Mouse (Mus musculus) heart, adult 2 months (tissue): ENCODE results near the gene Tmem132b. TPM values are rescaled to one million over a fixed set of nuclear protein-coding genes. Genes with fewer than 3 reads are reported as not detected.

Experiments
- DNase-seq, 2 experiments: peaks; one replicate each; pipeline ENCODE4 v3.0.0; 2021
- H3K27ac ChIP-seq: fragments of 200-600 bp; 2 replicates; pipeline ENCODE4 v1.8.1; 2022
- H3K27me3 ChIP-seq: fragments of 200-500 bp; 2 replicates; pipeline ENCODE4 v1.6.1; 2012; ENCODE audit warnings: mild to moderate bottlenecking, low read length, inconsistent platforms, mixed read lengths; ENCODE audit not compliant: control insufficient read depth, insufficient read depth
- H3K36me3 ChIP-seq: fragments of 200-500 bp; 2 replicates; pipeline ENCODE4 v1.6.1; 2012; ENCODE audit warnings: low read length, inconsistent platforms; ENCODE audit not compliant: control insufficient read depth, insufficient read depth
- H3K4me1 ChIP-seq: fragments of 200-500 bp; 2 replicates; pipeline ENCODE4 v1.6.1; 2011; ENCODE audit warnings: low read length; ENCODE audit not compliant: control insufficient read depth, insufficient read depth
- H3K4me3 ChIP-seq: fragments of 200-600 bp; 2 replicates; pipeline ENCODE4 v1.8.1; 2022
- H3K79me2 ChIP-seq: fragments of 200-500 bp; replicated peaks from 2 replicates; pipeline ENCODE4 v1.6.1; 2012; ENCODE audit warnings: mild to moderate bottlenecking, inconsistent platforms, low read length, moderate library complexity, mixed read lengths; ENCODE audit not compliant: control insufficient read depth, insufficient read depth
- H3K9ac ChIP-seq: fragments of 200-500 bp; 2 replicates; pipeline ENCODE4 v1.6.1; 2012; ENCODE audit warnings: low read depth, mild to moderate bottlenecking, control low read depth, inconsistent platforms, low read length, mixed read lengths
- CTCF ChIP-seq: fragments of 200-600 bp; IDR thresholded peaks from 2 replicates; pipeline ENCODE4 v1.8.1; 2022; ENCODE audit warnings: antibody characterized with exemption, mild to moderate bottlenecking, moderate library complexity
- EP300 ChIP-seq: fragments of 200-500 bp; IDR thresholded peaks from 2 replicates; pipeline ENCODE4 v1.6.1; 2011; ENCODE audit warnings: low read depth, low read length, control low read depth; ENCODE audit not compliant: insufficient read depth
- POLR2A ChIP-seq: fragments of 200-500 bp; IDR thresholded peaks from 2 replicates; pipeline ENCODE4 v1.6.1; 2011; ENCODE audit warnings: mild to moderate bottlenecking, low read depth, low read length, control low read depth; ENCODE audit not compliant: insufficient read depth
- WGBS: fragments of 180-500 bp; shearing (Covaris S2); methylation state at CpG from one replicate; pipeline ENCODE4 v1.1.7; 2018; 5-methylcytosine and 5-hydroxymethylcytosine counted together
- intact Hi-C: fragments of 180-260 bp; cut with DNase I; formaldehyde crosslinking; loops from one replicate; pipeline ENCODE4 v1.15.1; 2025
- polyA plus RNA-seq: library from polyadenylated mRNA; depleted of rRNA; stranded (reverse); fragments of >200 nt; gene quantifications from 2 replicates; pipeline ENCODE4 v1.2.3, GENCODE M21; 2012
- total RNA-seq, 2 experiments: library from RNA; stranded (reverse); gene quantifications; 2 replicates each; pipeline ENCODE4 v1.2.3; 2021

Tmem132b gene
- total and polyA plus RNA-seq, 3 experiments: not detected

GRCm38 (mm10) chr5:125546293-125546692 is 14.7 kb downstream of the Tmem132b start:
- intact Hi-C loops: no loop called here
- H3K79me2 ChIP-seq: no peaks in the 10 kb centered on the region

GRCm38 (mm10) chr5:125549750-125550489 is 18.3 kb downstream of the Tmem132b start:
- no peak for DNase-seq
- 21% methylated on average over 11 of the region's 11 CpGs for WGBS
- H3K27me3 ChIP-seq: peaks cover 8% of the 10 kb centered on the region; the same call in 1 of the 2 replicates
- no peaks in the 10 kb centered on the region for H3K4me1 ChIP-seq
- intact Hi-C loops: no loop called here
- no peak overlapping the region for H3K27ac ChIP-seq
- no peak overlapping the region for H3K9ac ChIP-seq
- no peak for TF ChIP-seq CTCF
- no peak for TF ChIP-seq EP300
- no peak for TF ChIP-seq POLR2A
- no peaks in the 10 kb centered on the region for H3K79me2 ChIP-seq
- no peaks in the 10 kb centered on the region for H3K36me3 ChIP-seq
- H3K4me3 ChIP-seq: no peak overlapping the region

More at GRCm38 (mm10) chr5:125546293-125546692, 14.7 kb downstream of the Tmem132b start:
- no peak for DNase-seq
- no peaks in the 10 kb centered on the region for H3K36me3 ChIP-seq
- H3K9ac ChIP-seq: no peak overlapping the region
- no peaks in the 10 kb centered on the region for H3K4me1 ChIP-seq
- H3K27ac ChIP-seq: no peak overlapping the region
- H3K4me3 ChIP-seq: no peak overlapping the region
- WGBS: 29% methylated on average over 13 of the region's 13 CpGs
- H3K27me3 ChIP-seq: peaks cover 8% of the 10 kb centered on the region; the same call in 1 of the 2 replicates
- TF ChIP-seq POLR2A: no peak
- no peak for TF ChIP-seq CTCF
- TF ChIP-seq EP300: no peak

DNA sequence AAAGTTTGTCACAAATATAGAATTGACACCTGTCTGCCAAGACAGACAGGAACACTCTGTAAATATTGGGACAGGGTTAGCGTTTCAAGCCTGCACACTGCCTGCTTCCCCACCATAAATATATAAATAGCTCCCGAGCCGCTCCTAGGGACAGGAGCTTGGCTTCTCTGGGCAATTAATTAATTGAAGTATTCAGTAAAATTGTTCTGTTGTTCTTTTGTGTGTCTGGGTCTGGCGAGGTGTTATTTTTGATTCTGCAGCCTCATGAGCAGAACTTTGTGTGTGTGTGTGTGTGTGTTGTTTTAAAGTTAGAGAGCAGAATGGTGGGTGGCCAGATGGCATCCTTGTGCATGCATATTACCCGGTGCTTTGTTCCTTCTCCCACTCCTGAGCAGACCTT is 24.2 kb downstream of the Tmem132b start:
- no peak for DNase-seq
- 58% methylated on average over 5 of the region's 5 CpGs for WGBS

DNA sequence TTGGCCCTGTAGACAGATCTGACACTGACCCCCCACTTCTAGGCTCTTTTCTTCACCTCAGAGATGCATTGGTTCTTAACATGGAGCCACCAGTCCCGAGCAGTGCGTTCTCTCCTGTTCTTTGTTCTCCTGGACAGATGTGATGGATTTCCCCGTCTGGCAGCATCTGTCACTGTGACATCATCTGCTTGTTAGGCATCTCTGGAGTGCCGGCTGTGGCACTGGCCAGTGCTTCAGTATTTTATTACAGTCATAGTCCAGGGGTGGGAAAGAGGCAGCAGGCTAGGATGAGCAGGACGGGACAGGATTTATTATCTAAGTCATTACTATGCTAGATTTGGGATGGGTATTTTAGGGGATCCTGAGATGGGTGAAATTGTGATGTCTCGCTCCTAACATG is 31.9 kb downstream of the Tmem132b start:
- DNase-seq: no peak
- Histone ChIP-seq H3K27me3 (no peaks in the 10 kb centered on the region), H3K36me3 (no peaks in the 10 kb centered on the region), H3K27ac (no peak overlapping the region), H3K9ac (no peak overlapping the region), H3K4me1 (no peaks in the 10 kb centered on the region), H3K4me3 (no peak overlapping the region), H3K79me2 (no peaks in the 10 kb centered on the region)
- WGBS: 59% methylated on average over 6 of the region's 6 CpGs
- TF ChIP-seq EP300 (no peak), CTCF (no peak), POLR2A (no peak)
- intact Hi-C loops: no loop called here

More for the DNA sequence above, 24.2 kb downstream of the Tmem132b start:
- TF ChIP-seq EP300 (no peak), POLR2A (no peak), CTCF (no peak)
- no peak overlapping the region for H3K27ac ChIP-seq
- H3K4me1 ChIP-seq: no peaks in the 10 kb centered on the region
- no peaks in the 10 kb centered on the region for H3K79me2 ChIP-seq
- no peak overlapping the region for H3K9ac ChIP-seq
- H3K4me3 ChIP-seq: no peak overlapping the region
- no peaks in the 10 kb centered on the region for H3K27me3 ChIP-seq
- no peaks in the 10 kb centered on the region for H3K36me3 ChIP-seq
- intact Hi-C loops: no loop called here

DNA sequence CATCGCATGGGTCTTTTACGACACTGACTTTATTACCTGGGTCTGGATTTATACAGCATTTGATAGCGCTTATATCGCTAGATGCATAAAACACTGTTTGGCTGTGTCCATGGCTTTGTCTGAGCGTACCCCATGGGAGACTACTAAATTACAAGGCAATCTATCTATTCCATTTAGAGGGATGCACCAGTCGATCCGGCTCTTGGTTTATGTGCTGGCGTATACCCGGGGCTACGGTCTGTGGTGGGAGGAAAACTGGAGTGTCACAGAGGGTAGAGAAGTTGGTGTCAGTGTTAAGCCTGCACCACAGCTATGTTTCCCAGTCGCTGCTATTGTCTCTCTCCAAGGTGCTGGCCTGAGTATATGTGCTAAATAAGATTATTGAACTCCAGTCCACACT is 34.2 kb downstream of the Tmem132b start:
- Histone ChIP-seq H3K9ac (no peak overlapping the region), H3K4me1 (no peaks in the 10 kb centered on the region), H3K27me3 (no peaks in the 10 kb centered on the region), H3K4me3 (no peak overlapping the region), H3K36me3 (no peaks in the 10 kb centered on the region), H3K27ac (no peak overlapping the region), H3K79me2 (no peaks in the 10 kb centered on the region)
- intact Hi-C loops: no loop called here
- no peak for DNase-seq
- TF ChIP-seq POLR2A (no peak), CTCF (no peak), EP300 (no peak)
- 75% methylated on average over 11 of the region's 11 CpGs for WGBS

DNA sequence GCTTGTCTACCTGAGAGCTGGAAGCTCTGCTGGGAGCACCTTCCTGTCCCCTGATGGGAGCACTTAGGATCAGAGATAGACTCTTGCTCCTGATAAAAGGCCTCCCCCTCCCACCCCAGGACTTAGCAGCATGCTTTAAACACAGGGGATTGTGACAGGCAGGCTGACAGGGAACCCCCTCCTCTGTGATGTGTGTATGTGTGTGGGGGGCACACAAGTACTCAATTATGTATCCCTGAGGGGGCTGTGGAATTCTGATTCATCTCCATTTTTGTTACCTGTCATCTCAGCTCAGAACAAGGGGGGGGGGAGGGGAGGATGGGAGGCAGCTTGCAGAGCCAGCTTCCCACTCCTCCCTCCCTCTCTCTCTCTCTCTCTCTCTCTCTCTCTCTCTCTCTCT is 36.9 kb downstream of the Tmem132b start:
- Histone ChIP-seq H3K9ac (no peak overlapping the region), H3K4me1 (no peaks in the 10 kb centered on the region), H3K4me3 (no peak overlapping the region), H3K79me2 (no peaks in the 10 kb centered on the region), H3K27me3 (no peaks in the 10 kb centered on the region), H3K27ac (no peak overlapping the region), H3K36me3 (no peaks in the 10 kb centered on the region)
- no peak for DNase-seq
- no peak for TF ChIP-seq CTCF
- intact Hi-C loops: no loop called here

GRCm38 (mm10) chr5:125572011-125572410 is 40.4 kb downstream of the Tmem132b start:
- no peak overlapping the region for H3K27ac ChIP-seq
- no peaks in the 10 kb centered on the region for H3K27me3 ChIP-seq
- no peaks in the 10 kb centered on the region for H3K36me3 ChIP-seq
- 82% methylated on average over 5 of the region's 5 CpGs for WGBS
- no peak overlapping the region for H3K9ac ChIP-seq
- DNase-seq: no peak
- no peak for TF ChIP-seq EP300
- no peak for TF ChIP-seq CTCF
- no peaks in the 10 kb centered on the region for H3K79me2 ChIP-seq
- intact Hi-C loops: no loop called here
- H3K4me1 ChIP-seq: no peaks in the 10 kb centered on the region
- H3K4me3 ChIP-seq: no peak overlapping the region
